Mouse (Mus musculus): ENCODE results near the gene Arpc1b.

GRCm38 (mm10) chr5:145100960-145101359, 13.1 kb upstream of the Arpc1b start:
- TF ChIP-seq CTCF (IDR thresholded peaks at IDR 0.05; ENCODE audit: low read depth, low read length) (no peak), POLR2A (IDR thresholded peaks at IDR 0.05; ENCODE audit: extremely low read depth, insufficient read depth, low read length) (no peak)
